Mouse (Mus musculus): ENCODE measurements around the gene Oxsr1. TPM values are rescaled to one million over a fixed set of nuclear protein-coding genes. Genes with fewer than 3 reads are reported as not detected.

Gene Oxsr1
- polyA plus RNA-seq, 1 experiment from 2014 or later, result 12.2 TPM

GRCm38 (mm10) chr9:119324130-119324529 lies 1.9 kb upstream of the Oxsr1 start:
- no peak overlapping the region for H3K27ac ChIP-seq (ENCODE audit: low read length)
- no peaks in the 10 kb centered on the region for H3K27me3 ChIP-seq (ENCODE audit: insufficient read depth, low read length)
- no peaks in the 10 kb centered on the region for H3K36me3 ChIP-seq (ENCODE audit: insufficient read depth, low read length)
- no peak overlapping the region for H3K4me3 ChIP-seq (ENCODE audit: low read length)
- no peaks in the 10 kb centered on the region for H3K9me3 ChIP-seq (ENCODE audit: low read length)
- ATAC-seq (ENCODE audit: low FRiP score, low TSS enrichment), result no peak
- H3K4me1 ChIP-seq (ENCODE audit: insufficient read depth, low read length), result peaks cover 17% of the 10 kb centered on the region
- H3K9ac ChIP-seq (replicated peaks; ENCODE audit: low read length), result no peak overlapping the region
- 59% methylated on average over 1 of the region's 1 CpGs for WGBS
- no peak overlapping the region for H3K4me2 ChIP-seq (replicated peaks; ENCODE audit: low read depth, low read length)

GRCm38 (mm10) chr9:119323260-119323645 lies 1.0 kb upstream of the Oxsr1 start:
- 5% methylated on average over 9 of the region's 9 CpGs for WGBS
- ATAC-seq (ENCODE audit: low FRiP score, low TSS enrichment), result no peak

DNA sequence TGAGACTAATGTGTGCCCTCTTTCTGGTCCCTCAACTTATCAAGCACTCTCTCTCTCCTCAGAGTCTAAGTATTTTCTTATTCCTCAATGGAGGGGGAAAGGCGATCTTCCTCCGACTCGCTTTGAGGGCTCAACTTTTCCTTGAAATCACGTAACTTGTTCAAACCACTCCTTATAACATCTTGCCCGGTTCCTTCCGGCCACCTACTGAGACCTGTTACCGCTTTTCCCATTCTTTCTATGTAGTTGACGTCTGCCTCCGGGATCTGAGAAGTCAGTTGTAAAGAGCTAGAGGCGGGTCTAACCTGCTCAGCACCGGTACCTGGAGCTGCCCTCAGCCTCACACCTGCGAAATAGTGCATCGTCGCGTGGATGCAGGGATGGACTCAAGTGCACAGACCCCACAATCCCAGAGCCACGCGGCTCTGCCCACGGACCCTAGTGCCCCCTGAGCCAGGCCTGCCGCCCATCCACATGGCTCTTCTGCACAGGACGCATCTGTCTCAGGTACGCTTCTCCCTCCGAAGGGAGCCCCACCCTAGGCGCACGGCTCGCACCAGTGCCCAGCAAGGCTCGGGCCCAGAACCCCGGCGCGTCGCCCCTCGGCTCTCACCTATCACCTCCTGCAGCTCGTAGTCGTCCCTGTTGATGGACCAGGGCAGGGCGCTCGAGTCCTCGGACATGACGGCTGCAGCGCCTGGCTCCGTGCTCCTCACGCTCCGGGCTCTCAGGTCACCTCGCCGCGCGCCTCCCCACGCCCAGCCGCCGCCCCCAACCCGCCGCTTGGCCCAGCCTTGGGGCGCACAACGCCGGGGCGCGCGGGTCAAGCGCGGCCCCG lies 616 bp downstream of the Oxsr1 start:
- H3K9ac ChIP-seq (replicated peaks; ENCODE audit: low read length), result peak overlapping the region; percentile 89
- 0 out of 2 replicates have a peak, but pooled peaks cover 2% of the 10 kb centered on the region for H3K36me3 ChIP-seq (ENCODE audit: insufficient read depth, low read length)
- H3K27ac ChIP-seq (ENCODE audit: low read length), result peak overlapping the region; percentile 91
- whole genome bisulfite sequencing, result under 1% methylated on average over 52 of the region's 59 CpGs
- peak overlapping the region; percentile 88 for H3K4me3 ChIP-seq (ENCODE audit: low read length)
- peak; percentile 57 for ATAC-seq (ENCODE audit: low FRiP score, low TSS enrichment)
- H3K4me1 ChIP-seq (ENCODE audit: insufficient read depth, low read length), result peaks cover 17% of the 10 kb centered on the region
- no peaks in the 10 kb centered on the region for H3K27me3 ChIP-seq (ENCODE audit: insufficient read depth, low read length)
- peak overlapping the region; percentile 89 for H3K4me2 ChIP-seq (replicated peaks; ENCODE audit: low read depth, low read length)
- no peaks in the 10 kb centered on the region for H3K9me3 ChIP-seq (ENCODE audit: low read length)

More at GRCm38 (mm10) chr9:119323260-119323645, 1.0 kb upstream of the Oxsr1 start:
- Histone ChIP-seq H3K4me3 (ENCODE audit: low read length) (peak overlapping the region; percentile 88), H3K9ac (replicated peaks; ENCODE audit: low read length) (peak overlapping the region; percentile 72), H3K4me2 (replicated peaks; ENCODE audit: low read depth, low read length) (peak overlapping the region; percentile 69), H3K27me3 (ENCODE audit: insufficient read depth, low read length) (no peaks in the 10 kb centered on the region), H3K36me3 (ENCODE audit: insufficient read depth, low read length) (no peaks in the 10 kb centered on the region), H3K4me1 (ENCODE audit: insufficient read depth, low read length) (peaks cover 17% of the 10 kb centered on the region), H3K9me3 (ENCODE audit: low read length) (no peaks in the 10 kb centered on the region), H3K27ac (ENCODE audit: low read length) (peak overlapping the region; percentile 92)

- no peak for ATAC-seq (ENCODE audit: low FRiP score, low TSS enrichment)
- Histone ChIP-seq H3K4me3 (ENCODE audit: low read length) (peak overlapping the region; percentile 88), H3K4me2 (replicated peaks; ENCODE audit: low read depth, low read length) (peak overlapping the region; percentile 89), H3K36me3 (ENCODE audit: insufficient read depth, low read length) (0 out of 2 replicates have a peak, but pooled peaks cover 2% of the 10 kb centered on the region), H3K9ac (replicated peaks; ENCODE audit: low read length) (peak overlapping the region; percentile 89), H3K4me1 (ENCODE audit: insufficient read depth, low read length) (peaks cover 15% of the 10 kb centered on the region), H3K27me3 (ENCODE audit: insufficient read depth, low read length) (no peaks in the 10 kb centered on the region), H3K9me3 (ENCODE audit: low read length) (no peaks in the 10 kb centered on the region), H3K27ac (ENCODE audit: low read length) (no peak overlapping the region)
- WGBS, result 10% methylated on average over 7 of the region's 7 CpGs
These were observed 1.3 kb downstream of the Oxsr1 start for GRCm38 (mm10) chr9:119320946-119321345.

DNA sequence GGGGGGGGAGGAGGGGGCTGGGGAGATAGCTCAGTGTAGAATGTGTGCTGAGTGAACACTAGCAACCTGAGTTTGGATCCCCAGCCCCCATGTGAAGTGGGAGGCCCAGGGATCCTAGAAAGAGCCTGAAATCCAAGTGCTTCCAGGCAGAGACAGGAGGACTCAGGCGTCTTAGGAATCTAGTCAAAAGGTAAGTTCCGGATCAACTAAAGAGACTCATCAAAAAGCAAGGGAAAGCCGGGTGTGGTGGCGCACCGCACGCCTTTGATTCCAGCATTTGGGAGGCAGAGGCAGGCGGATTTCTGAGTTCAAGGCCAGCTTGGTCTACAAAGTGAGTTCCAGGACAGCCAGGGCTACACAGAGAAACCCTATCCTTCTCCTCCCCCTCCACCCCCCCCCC lies 1.8 kb downstream of the Oxsr1 start:
- Histone ChIP-seq H3K36me3 (ENCODE audit: insufficient read depth, low read length) (0 out of 2 replicates have a peak, but pooled peaks cover 2% of the 10 kb centered on the region), H3K4me1 (ENCODE audit: insufficient read depth, low read length) (peaks cover 15% of the 10 kb centered on the region), H3K9me3 (ENCODE audit: low read length) (no peaks in the 10 kb centered on the region), H3K27ac (ENCODE audit: low read length) (no peak overlapping the region), H3K9ac (replicated peaks; ENCODE audit: low read length) (no peak overlapping the region), H3K4me3 (ENCODE audit: low read length) (peak overlapping the region; percentile 88; the same call in 1 of the 2 replicates), H3K27me3 (ENCODE audit: insufficient read depth, low read length) (no peaks in the 10 kb centered on the region), H3K4me2 (replicated peaks; ENCODE audit: low read depth, low read length) (peak overlapping the region; percentile 89)
- no peak for ATAC-seq (ENCODE audit: low FRiP score, low TSS enrichment)
- WGBS, result 85% methylated on average over 7 of the region's 7 CpGs

GRCm38 (mm10) chr9:119318891-119319290 lies 3.3 kb downstream of the Oxsr1 start:
- H3K4me3 ChIP-seq (ENCODE audit: low read length), result no peak overlapping the region
- no peak overlapping the region for H3K9ac ChIP-seq (replicated peaks; ENCODE audit: low read length)
- 97% methylated on average over 1 of the region's 1 CpGs for WGBS
- no peak for ATAC-seq (ENCODE audit: low FRiP score, low TSS enrichment)
- H3K4me1 ChIP-seq (ENCODE audit: insufficient read depth, low read length), result peaks cover 15% of the 10 kb centered on the region
- H3K9me3 ChIP-seq (ENCODE audit: low read length), result no peaks in the 10 kb centered on the region
- no peak overlapping the region for H3K27ac ChIP-seq (ENCODE audit: low read length)
- no peak overlapping the region for H3K4me2 ChIP-seq (replicated peaks; ENCODE audit: low read depth, low read length)
- H3K27me3 ChIP-seq (ENCODE audit: insufficient read depth, low read length), result no peaks in the 10 kb centered on the region
- H3K36me3 ChIP-seq (ENCODE audit: insufficient read depth, low read length), result 0 out of 2 replicates have a peak, but pooled peaks cover 2% of the 10 kb centered on the region

- ATAC-seq (ENCODE audit: low FRiP score, low TSS enrichment), result no peak
- no peak overlapping the region for H3K4me3 ChIP-seq (ENCODE audit: low read length)
- no peaks in the 10 kb centered on the region for H3K9me3 ChIP-seq (ENCODE audit: low read length)
- H3K4me2 ChIP-seq (replicated peaks; ENCODE audit: low read depth, low read length), result no peak overlapping the region
- H3K36me3 ChIP-seq (ENCODE audit: insufficient read depth, low read length), result 0 out of 2 replicates have a peak, but pooled peaks cover 2% of the 10 kb centered on the region
- H3K27me3 ChIP-seq (ENCODE audit: insufficient read depth, low read length), result no peaks in the 10 kb centered on the region
- 92% methylated on average over 10 of the region's 10 CpGs for WGBS
- no peak overlapping the region for H3K9ac ChIP-seq (replicated peaks; ENCODE audit: low read length)
- H3K27ac ChIP-seq (ENCODE audit: low read length), result no peak overlapping the region
- no peaks in the 10 kb centered on the region for H3K4me1 ChIP-seq (ENCODE audit: insufficient read depth, low read length)
These were observed 9.1 kb downstream of the Oxsr1 start for GRCm38 (mm10) chr9:119313096-119313495.

GRCm38 (mm10) chr9:119309067-119309466 lies 13.2 kb downstream of the Oxsr1 start:
- WGBS, result 91% methylated on average over 1 of the region's 1 CpGs
- no peaks in the 10 kb centered on the region for H3K36me3 ChIP-seq (ENCODE audit: insufficient read depth, low read length)
- H3K27me3 ChIP-seq (ENCODE audit: insufficient read depth, low read length), result no peaks in the 10 kb centered on the region
- H3K4me3 ChIP-seq (ENCODE audit: low read length), result no peak overlapping the region
- no peaks in the 10 kb centered on the region for H3K9me3 ChIP-seq (ENCODE audit: low read length)
- H3K9ac ChIP-seq (replicated peaks; ENCODE audit: low read length), result no peak overlapping the region
- no peak overlapping the region for H3K27ac ChIP-seq (ENCODE audit: low read length)
- no peak overlapping the region for H3K4me2 ChIP-seq (replicated peaks; ENCODE audit: low read depth, low read length)
- no peak for ATAC-seq (ENCODE audit: low FRiP score, low TSS enrichment)
- no peaks in the 10 kb centered on the region for H3K4me1 ChIP-seq (ENCODE audit: insufficient read depth, low read length)

- Histone ChIP-seq H3K36me3 (ENCODE audit: insufficient read depth, low read length) (peaks cover 13% of the 10 kb centered on the region; the same call in 1 of the 2 replicates), H3K27me3 (ENCODE audit: insufficient read depth, low read length) (no peaks in the 10 kb centered on the region), H3K4me1 (ENCODE audit: insufficient read depth, low read length) (no peaks in the 10 kb centered on the region), H3K4me2 (replicated peaks; ENCODE audit: low read depth, low read length) (no peak overlapping the region), H3K4me3 (ENCODE audit: low read length) (no peak overlapping the region), H3K27ac (ENCODE audit: low read length) (no peak overlapping the region), H3K9ac (replicated peaks; ENCODE audit: low read length) (no peak overlapping the region), H3K9me3 (ENCODE audit: low read length) (no peaks in the 10 kb centered on the region)
- no peak for ATAC-seq (ENCODE audit: low FRiP score, low TSS enrichment)
- WGBS, result 92% methylated on average over 7 of the region's 7 CpGs
These were observed 16.4 kb downstream of the Oxsr1 start for GRCm38 (mm10) chr9:119305863-119306262.

DNA sequence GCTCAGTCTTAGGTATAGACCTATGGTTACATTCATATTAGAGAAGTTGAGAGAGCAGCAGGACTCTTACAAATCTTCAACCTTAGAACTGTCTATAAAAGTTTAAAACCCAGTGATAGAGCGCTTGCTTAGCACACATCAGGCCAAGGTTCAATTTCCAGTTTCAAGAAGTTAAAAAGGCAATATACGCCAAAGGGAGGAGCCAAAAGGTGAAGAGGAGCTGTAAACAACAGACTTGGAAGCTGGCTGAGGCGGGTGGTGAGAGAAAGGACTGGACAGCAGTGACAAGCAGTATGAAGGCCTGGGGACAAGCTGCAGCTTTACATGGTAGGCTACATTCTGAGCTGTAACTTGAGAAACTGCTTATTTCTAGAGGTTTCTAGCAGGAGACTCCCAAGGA lies 23.7 kb downstream of the Oxsr1 start:
- H3K27ac ChIP-seq (ENCODE audit: low read length), result no peak overlapping the region
- H3K9me3 ChIP-seq (ENCODE audit: low read length), result no peaks in the 10 kb centered on the region
- no peak for ATAC-seq (ENCODE audit: low FRiP score, low TSS enrichment)
- no peaks in the 10 kb centered on the region for H3K27me3 ChIP-seq (ENCODE audit: insufficient read depth, low read length)
- peaks cover 13% of the 10 kb centered on the region; the same call in 1 of the 2 replicates for H3K36me3 ChIP-seq (ENCODE audit: insufficient read depth, low read length)
- 71% methylated on average over 3 of the region's 3 CpGs for WGBS
- H3K4me2 ChIP-seq (replicated peaks; ENCODE audit: low read depth, low read length), result no peak overlapping the region
- H3K4me3 ChIP-seq (ENCODE audit: low read length), result no peak overlapping the region
- H3K9ac ChIP-seq (replicated peaks; ENCODE audit: low read length), result no peak overlapping the region
- H3K4me1 ChIP-seq (ENCODE audit: insufficient read depth, low read length), result no peaks in the 10 kb centered on the region

Measured in kidney, embryonic 16.5 days (tissue).